Mouse (Mus musculus) bone marrow macrophage, adult 2 months (primary cell): ENCODE measurements around the gene Ppard. TPM values are rescaled to one million over a fixed set of nuclear protein-coding genes. Genes with fewer than 3 reads are reported as not detected.
A peak's percentile ranks its signal among the peaks of the same experiment; 100 is the strongest.

ENCODE experiments used
- H3K27ac ChIP-seq: 2 replicates; pipeline ENCODE4 v1.5.1; 2012; ENCODE audit warnings: low read depth, low read length; ENCODE audit not compliant: insufficient read depth
- H3K4me1 ChIP-seq: 2 replicates; pipeline ENCODE4 v1.6.1; 2012; ENCODE audit warnings: low read length; ENCODE audit not compliant: control insufficient read depth, insufficient read depth
- H3K4me3 ChIP-seq: 2 replicates; pipeline ENCODE4 v1.5.1; 2012; ENCODE audit warnings: mild to moderate bottlenecking, low read length, moderate library complexity; ENCODE audit not compliant: insufficient read depth
- CTCF ChIP-seq: IDR thresholded peaks from 2 replicates; pipeline ENCODE4 v1.5.1; 2012; ENCODE audit warnings: low read depth, mild to moderate bottlenecking, low read length, moderate library complexity
- POLR2A ChIP-seq: IDR thresholded peaks from 2 replicates; pipeline ENCODE4 v1.6.1; 2012; ENCODE audit warnings: mild to moderate bottlenecking, low read depth, low read length, borderline replicate concordance
- polyA plus RNA-seq: library from polyadenylated mRNA; stranded (reverse); fragments of >200 nt; gene quantifications from 2 replicates; pipeline ENCODE4 v1.2.4, GENCODE M21; 2012; ENCODE audit not compliant: missing spikeins, insufficient read depth, insufficient read length

Gene Ppard
- polyA plus RNA-seq, 1 experiment: 29.5 TPM

- H3K4me3 ChIP-seq: no peak overlapping the region
- peaks cover 21% of the 10 kb centered on the region for H3K4me1 ChIP-seq
These were observed 58.2 kb downstream of the Ppard start for GRCm38 (mm10) chr17:28290671-28291070.

GRCm38 (mm10) chr17:28291346-28291745 lies 58.8 kb downstream of the Ppard start:
- H3K4me1 ChIP-seq: peaks cover 21% of the 10 kb centered on the region

More at GRCm38 (mm10) chr17:28290671-28291070, 58.2 kb downstream of the Ppard start:
- TF ChIP-seq CTCF (no peak), POLR2A (no peak)
- no peak overlapping the region for H3K27ac ChIP-seq

GRCm38 (mm10) chr17:28293716-28294115 lies 61.2 kb downstream of the Ppard start:
- TF ChIP-seq POLR2A: no peak
- TF ChIP-seq CTCF: no peak
- H3K27ac ChIP-seq: 0 out of 2 replicates have a peak overlapping the region, but pooled peaks have one; percentile 0
- no peak overlapping the region for H3K4me3 ChIP-seq
- peaks cover 21% of the 10 kb centered on the region for H3K4me1 ChIP-seq

More at GRCm38 (mm10) chr17:28291346-28291745, 58.8 kb downstream of the Ppard start:
- no peak overlapping the region for H3K4me3 ChIP-seq
- no peak for TF ChIP-seq POLR2A
- TF ChIP-seq CTCF: no peak
- H3K27ac ChIP-seq: no peak overlapping the region

- Histone ChIP-seq H3K4me1 (peaks cover 21% of the 10 kb centered on the region), H3K27ac (peak overlapping the region; percentile 44), H3K4me3 (no peak overlapping the region)
- TF ChIP-seq CTCF (no peak), POLR2A (no peak)
These were observed 62.2 kb downstream of the Ppard start for GRCm38 (mm10) chr17:28294449-28295333.

GRCm38 (mm10) chr17:28298888-28299287 lies 66.4 kb downstream of the Ppard start:
- peaks cover 12% of the 10 kb centered on the region for H3K4me1 ChIP-seq
- H3K4me3 ChIP-seq: no peak overlapping the region
- H3K27ac ChIP-seq: no peak overlapping the region
- no peak for TF ChIP-seq CTCF
- TF ChIP-seq POLR2A: no peak

GRCm38 (mm10) chr17:28299669-28300320 lies 67.3 kb downstream of the Ppard start:
- Histone ChIP-seq H3K27ac (no peak overlapping the region), H3K4me1 (peaks cover 5% of the 10 kb centered on the region), H3K4me3 (no peak overlapping the region)
- TF ChIP-seq CTCF: no peak
- no peak for TF ChIP-seq POLR2A

- no peak overlapping the region for H3K27ac ChIP-seq
- TF ChIP-seq CTCF (no peak), POLR2A (no peak)
- H3K4me1 ChIP-seq: peaks cover under 1% of the 10 kb centered on the region; the same call in 1 of the 2 replicates
- H3K4me3 ChIP-seq: no peak overlapping the region
These were observed 67.8 kb downstream of the Ppard start for GRCm38 (mm10) chr17:28300323-28300722.

GRCm38 (mm10) chr17:28300850-28301249 lies 68.3 kb downstream of the Ppard start:
- Histone ChIP-seq H3K4me3 (no peak overlapping the region), H3K27ac (no peak overlapping the region), H3K4me1 (no peaks in the 10 kb centered on the region)
- no peak for TF ChIP-seq CTCF
- no peak for TF ChIP-seq POLR2A

- TF ChIP-seq POLR2A: no peak
- TF ChIP-seq CTCF: no peak
- no peaks in the 10 kb centered on the region for H3K4me1 ChIP-seq
- H3K27ac ChIP-seq: no peak overlapping the region
- no peak overlapping the region for H3K4me3 ChIP-seq
These were observed 72.7 kb downstream of the Ppard start for GRCm38 (mm10) chr17:28305172-28305571.
